Mouse (Mus musculus) c-Kit-negative CD71-positive TER-119-positive erythroid progenitor cells, embryonic 14.5 days (primary cell): ENCODE measurements around the gene Ube2u.

ENCODE experiments used
- DNase-seq: peaks from one replicate; pipeline ENCODE4 v3.0.0-alpha.2; 2013; ENCODE audit warnings: low read depth, low spot score

Gene Ube2u

DNA sequence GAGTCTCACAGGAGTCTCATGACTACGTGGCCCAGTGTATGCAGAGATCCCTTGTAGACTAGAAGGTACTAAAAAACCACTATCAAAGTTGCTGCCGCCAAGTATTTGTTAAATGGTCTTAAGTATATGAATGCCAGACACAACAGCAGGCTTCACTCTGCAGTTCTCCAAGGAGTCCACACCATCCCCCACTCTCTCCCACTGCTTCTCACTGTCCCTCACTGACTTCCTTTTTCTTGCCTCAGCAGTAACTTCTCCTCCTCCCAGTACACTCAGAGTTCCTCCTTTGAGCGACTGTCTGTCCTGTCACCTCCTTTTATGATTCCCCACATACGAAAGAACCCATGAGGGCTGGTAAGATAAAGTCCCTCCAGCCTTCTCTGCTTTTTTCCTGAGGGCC is 69.3 kb downstream of the Ube2u start:
- no peak for DNase-seq

DNA sequence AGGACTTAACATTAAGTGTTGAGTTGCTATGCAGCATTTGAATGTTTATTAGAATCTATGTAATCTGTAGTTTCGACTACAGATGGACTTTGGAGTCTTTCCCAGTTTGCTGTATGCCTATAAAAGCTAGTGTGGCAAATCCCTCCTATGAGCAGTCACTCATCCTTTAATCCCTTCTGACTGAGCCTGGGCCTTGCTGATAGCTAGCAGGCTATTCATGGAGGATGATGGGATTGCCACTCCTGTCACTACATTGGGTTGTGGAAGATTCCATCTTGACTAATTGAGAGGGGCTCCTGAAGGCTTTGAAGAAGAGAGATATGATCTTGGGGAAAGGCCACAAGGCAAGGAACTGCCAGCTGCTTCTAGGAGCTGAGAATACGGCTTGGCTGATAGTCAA is 74.6 kb downstream of the Ube2u start:
- no peak for DNase-seq

DNA sequence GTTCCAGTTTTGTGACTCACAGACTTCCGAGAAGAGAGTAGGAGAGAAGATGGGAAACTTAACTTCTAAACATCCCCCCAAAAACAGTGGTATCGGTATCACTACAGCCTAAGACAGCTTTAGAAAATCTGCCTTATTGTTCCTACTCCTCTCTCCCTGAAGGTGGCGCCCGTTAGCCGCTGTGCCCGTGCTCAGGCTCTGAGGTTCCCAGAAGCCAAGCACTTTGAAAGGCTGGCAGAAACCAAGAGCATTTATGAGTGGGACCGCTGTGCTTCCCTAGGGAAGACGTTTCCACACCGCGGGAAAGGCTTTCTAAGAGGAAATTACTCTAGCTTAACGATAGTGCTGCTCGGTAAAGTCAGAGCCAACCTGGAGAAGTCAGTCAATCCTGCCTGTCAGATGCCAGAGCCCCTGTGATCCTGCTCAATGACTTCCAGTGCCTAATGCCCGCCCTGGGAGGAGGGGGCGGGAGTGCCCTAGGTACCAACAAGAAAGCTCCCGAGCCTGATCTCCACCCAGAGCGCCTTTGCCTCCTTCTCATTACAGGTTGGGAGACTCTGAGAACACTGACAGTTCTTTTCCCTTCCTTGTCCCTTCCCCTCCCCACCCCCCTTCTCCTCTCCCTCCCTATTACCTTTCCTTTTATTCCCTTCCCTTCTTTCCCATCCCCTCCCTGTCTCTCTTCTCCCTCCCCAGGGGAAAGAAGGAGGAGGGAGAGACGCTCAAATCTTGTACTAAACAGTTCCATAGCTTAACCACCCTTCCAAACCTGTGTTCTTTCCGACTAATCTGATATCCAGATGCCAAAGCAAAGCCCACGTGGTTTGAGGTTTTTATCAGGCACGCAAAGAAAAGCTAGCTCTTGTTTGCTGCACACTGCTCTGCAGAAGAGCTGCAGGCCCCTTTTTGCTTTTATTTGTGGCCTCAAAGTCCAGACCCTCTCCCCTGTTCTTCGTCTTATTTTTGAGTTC is 109.9 kb downstream of the Ube2u start:
- no peak for DNase-seq

DNA sequence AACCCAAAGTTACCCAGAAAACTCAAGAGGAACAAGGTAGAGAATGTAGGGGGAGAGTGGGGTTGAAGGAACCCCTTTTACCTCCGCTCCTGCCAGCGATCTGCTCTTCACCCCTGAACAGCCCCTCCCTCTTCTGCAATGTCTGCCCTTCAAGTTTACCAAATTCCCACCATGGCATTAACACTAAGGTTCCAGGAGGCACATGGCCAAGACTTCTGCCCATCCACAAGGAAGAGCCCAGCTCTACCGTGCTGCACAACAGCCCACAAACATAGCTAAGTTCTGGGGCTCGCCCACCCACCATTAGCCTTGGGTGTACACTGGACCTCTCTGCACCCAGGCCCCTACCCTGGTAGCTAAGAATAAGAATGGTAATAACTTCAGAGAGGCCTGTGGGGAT is 117.1 kb downstream of the Ube2u start:
- no peak for DNase-seq

DNA sequence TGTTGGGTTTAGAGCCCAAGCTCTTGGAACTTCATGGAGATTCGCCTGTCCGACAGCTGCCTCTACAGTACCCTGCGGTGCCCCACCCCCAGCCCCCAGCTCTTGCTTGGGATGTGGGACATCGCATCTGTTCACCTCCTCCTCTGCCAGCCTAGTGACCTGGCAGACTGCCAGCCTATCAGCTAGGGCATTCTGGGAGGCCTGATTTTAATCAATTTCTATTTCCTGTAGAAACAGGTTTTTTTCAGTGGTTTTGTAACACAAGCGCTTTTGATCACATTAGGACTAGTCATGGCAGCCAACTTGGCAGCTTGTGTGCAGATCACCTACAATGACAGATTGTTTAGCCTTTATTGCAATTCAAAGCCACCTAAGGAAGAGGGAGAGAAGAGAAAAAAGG is 118.0 kb downstream of the Ube2u start:
- DNase-seq = no peak

DNA sequence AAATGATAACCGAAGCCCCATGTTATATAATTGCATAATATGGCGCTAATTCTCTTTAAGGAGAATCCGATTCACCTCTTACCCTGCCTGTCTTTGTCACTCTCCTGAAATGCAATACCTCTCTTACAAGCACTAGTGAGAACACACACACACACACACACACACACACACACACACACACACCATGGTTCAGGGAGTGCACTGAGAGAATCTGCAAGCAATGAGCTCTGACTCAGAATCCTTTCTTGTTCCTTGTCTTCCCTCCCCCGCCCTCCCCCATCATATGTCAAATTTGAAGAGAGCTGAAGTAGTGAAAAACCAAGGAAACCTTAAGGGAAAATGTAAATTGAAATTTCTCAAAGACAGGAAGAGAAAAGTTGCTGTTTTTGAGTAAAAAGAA is 118.4 kb downstream of the Ube2u start:
- DNase-seq = no peak
